Mouse (Mus musculus) urinary bladder, postnatal 10 days (tissue): Measurements from ENCODE around the gene Rftn1.
A peak's percentile ranks its signal among the peaks of the same experiment; 100 is the strongest.
"Not testable (repeated sequence)": the region's sequence is repeated elsewhere in the genome, so short reads cannot be mapped to it uniquely, and the experiment has no call there.

Source experiments
- DNase-seq: peaks from one replicate; pipeline ENCODE4 v3.0.0; 2022; ENCODE audit warnings: low spot score

The Rftn1 gene

GRCm38 (mm10) chr17:50190131-50191015 is at the start of gene Rftn1:
Rftn1 (minus strand) TSS chr17:50190674.
- DNase-seq = no peak

GRCm38 (mm10) chr17:50237818-50238610 is 47.5 kb upstream of the Rftn1 start:
- DNase-seq = no peak

GRCm38 (mm10) chr17:50237436-50237709 is 46.9 kb upstream of the Rftn1 start:
- peak; percentile 50 for DNase-seq

- DNase-seq = no peak
Observed at GRCm38 (mm10) chr17:50236702-50237435, 46.4 kb upstream of the Rftn1 start.

- DNase-seq = no peak
Observed at GRCm38 (mm10) chr17:50235943-50236701, 45.6 kb upstream of the Rftn1 start.

- DNase-seq = no peak
Observed at GRCm38 (mm10) chr17:50233956-50234355, 43.5 kb upstream of the Rftn1 start.

GRCm38 (mm10) chr17:50232821-50233220 is 42.3 kb upstream of the Rftn1 start:
- DNase-seq = no peak

- DNase-seq = no peak
Observed at GRCm38 (mm10) chr17:50231206-50231605, 40.7 kb upstream of the Rftn1 start.

GRCm38 (mm10) chr17:50229534-50229933 is 39.1 kb upstream of the Rftn1 start:
- no peak for DNase-seq

- no peak for DNase-seq
Observed at GRCm38 (mm10) chr17:50227366-50227765, 36.9 kb upstream of the Rftn1 start.

- DNase-seq = no peak
Observed at GRCm38 (mm10) chr17:50224718-50225117, 34.2 kb upstream of the Rftn1 start.

- no peak for DNase-seq
Observed at GRCm38 (mm10) chr17:50217978-50218377, 27.5 kb upstream of the Rftn1 start.

- DNase-seq = no peak
Observed at GRCm38 (mm10) chr17:50215104-50215503, 24.6 kb upstream of the Rftn1 start.

- no peak for DNase-seq
Observed at GRCm38 (mm10) chr17:50213117-50213516, 22.6 kb upstream of the Rftn1 start.

GRCm38 (mm10) chr17:50211816-50212215 is 21.3 kb upstream of the Rftn1 start:
- DNase-seq = no peak

GRCm38 (mm10) chr17:50209831-50210230 is 19.4 kb upstream of the Rftn1 start:
- no peak for DNase-seq

- no peak for DNase-seq
Observed at GRCm38 (mm10) chr17:50208137-50209045, 17.9 kb upstream of the Rftn1 start.

- DNase-seq = not testable (repeated sequence)
Observed at GRCm38 (mm10) chr17:50206262-50206661, 15.8 kb upstream of the Rftn1 start.

- not testable (repeated sequence) for DNase-seq
Observed at GRCm38 (mm10) chr17:50205840-50206239, 15.4 kb upstream of the Rftn1 start.

GRCm38 (mm10) chr17:50205152-50205782 is 14.8 kb upstream of the Rftn1 start:
- no peak for DNase-seq
